7 mouse cellular contexts compared by ENCODE assay signal in the genomic region with DNA sequence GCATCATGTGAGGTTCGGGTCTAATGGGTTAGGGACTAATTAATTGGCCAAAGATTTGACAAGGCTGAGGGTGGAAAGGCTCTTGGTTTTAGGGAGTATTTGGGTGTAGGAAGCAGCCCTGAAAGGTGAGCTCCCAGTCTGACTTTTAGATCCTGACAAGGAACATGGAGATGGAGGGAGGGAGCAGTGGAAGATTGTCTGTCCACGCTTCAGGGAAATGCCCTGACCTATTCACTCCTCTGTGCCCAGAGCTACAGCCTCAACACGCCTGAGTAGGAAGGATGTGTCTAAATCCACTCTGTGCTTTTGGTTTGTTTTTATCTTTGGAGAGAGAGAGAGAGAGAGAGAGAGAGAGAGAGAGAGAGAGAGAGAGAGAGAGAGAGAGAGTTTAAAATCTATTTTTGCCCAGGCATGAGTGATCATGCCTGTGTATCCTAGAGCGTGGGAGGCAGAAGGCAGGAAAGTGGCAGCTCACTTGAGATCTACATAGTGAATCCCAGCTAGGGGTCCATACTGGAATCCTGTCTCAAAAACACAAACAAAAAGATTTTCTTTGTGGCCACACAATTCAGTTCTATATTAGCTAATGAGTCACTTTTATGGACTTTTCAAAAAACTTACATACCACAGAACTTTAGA.
DNase-seq lines count a peak whose midpoint lies in the region; ATAC-seq lines count a peak whose summit lies in the region.

No protein-coding gene starts in this region.

- 52% methylated on average over 4 of the region's 4 CpGs for WGBS in forebrain, embryonic 12.5 days
- WGBS in midbrain, embryonic 16.5 days: 39% methylated on average over 4 of the region's 4 CpGs

- intact Hi-C loops in heart, postnatal 10 days (cut with DNase I): loop anchor here (5.0 kb wide), 3 partner anchors 62 to 577 kb away; no protein-coding TSS in a partner anchor

- H3K9me3 ChIP-seq in forebrain, embryonic 12.5 days: no peaks in the 10 kb centered on the region
- H3K9me3 ChIP-seq in midbrain, embryonic 16.5 days (replicated peaks; ENCODE audit: control insufficient read depth, low read length, poor library complexity, severe bottlenecking): no peaks in the 10 kb centered on the region

- no peak overlapping the region for H3K9ac ChIP-seq in forebrain, embryonic 12.5 days
- H3K9ac ChIP-seq in midbrain, embryonic 16.5 days (ENCODE audit: low read depth, low read length): no peak overlapping the region

- no peak overlapping the region for H3K4me2 ChIP-seq in forebrain, embryonic 12.5 days
- H3K4me2 ChIP-seq in midbrain, embryonic 16.5 days (ENCODE audit: low read length): 0 out of 2 replicates have a peak overlapping the region, but pooled peaks have one; percentile 8

- peak; percentile 18; the same call in 1 of the 2 replicates for ATAC-seq in forebrain, embryonic 12.5 days (ENCODE audit: low FRiP score)
- peak; percentile 56; the same call in 1 of the 2 replicates for ATAC-seq in midbrain, embryonic 16.5 days

- DNase-seq in layer of hippocampus, adult 9-11 months: peak; percentile 13
- DNase-seq in layer of hippocampus, postnatal 14 days (ENCODE audit: low spot score in 2 of 2): no peak
- DNase-seq in heart, postnatal 10 days: peak; percentile 25 to 27
- DNase-seq in liver: no peak
- no peak for DNase-seq in adrenal gland, adult 2 months

- H3K27ac ChIP-seq in forebrain, embryonic 12.5 days: peak overlapping the region; percentile 54
- peak overlapping the region; percentile 74 for H3K27ac ChIP-seq in midbrain, embryonic 16.5 days (ENCODE audit: low read length)

- peaks cover 14% of the 10 kb centered on the region for H3K4me1 ChIP-seq in forebrain, embryonic 12.5 days
- peaks cover 14% of the 10 kb centered on the region for H3K4me1 ChIP-seq in midbrain, embryonic 16.5 days (ENCODE audit: control insufficient read depth, insufficient read depth, low read length)

- H3K4me3 ChIP-seq in forebrain, embryonic 12.5 days (replicated peaks): no peak overlapping the region
- no peak overlapping the region for H3K4me3 ChIP-seq in midbrain, embryonic 16.5 days (ENCODE audit: low read depth, low read length)

- H3K27me3 ChIP-seq in forebrain, embryonic 12.5 days: no peaks in the 10 kb centered on the region
- no peaks in the 10 kb centered on the region for H3K27me3 ChIP-seq in midbrain, embryonic 16.5 days (ENCODE audit: control insufficient read depth, insufficient read depth, low read depth, low read length)

- H3K36me3 ChIP-seq in forebrain, embryonic 12.5 days (replicated peaks): no peaks in the 10 kb centered on the region
- no peaks in the 10 kb centered on the region for H3K36me3 ChIP-seq in midbrain, embryonic 16.5 days (ENCODE audit: control insufficient read depth, insufficient read depth, low read length)

Comparison
In these comparisons a context has a peak if more than half of its experiments do, and no peak if none do; other contexts are left out.
1. DNase-seq: peak in layer of hippocampus, adult 9-11 months (single experiment) and heart, postnatal 10 days (2 of 2); none in layer of hippocampus, postnatal 14 days (0 of 2), liver (single experiment) and adrenal gland, adult 2 months (single experiment).